Mouse (Mus musculus): Measurements from ENCODE around the gene Gm9821. TPM values are rescaled to one million over a fixed set of nuclear protein-coding genes. Genes with fewer than 3 reads are reported as not detected.

Gm9821 gene
- total and polyA plus RNA-seq, 3 experiments, result 1.2 to 22.7 TPM; not detected in 1

DNA sequence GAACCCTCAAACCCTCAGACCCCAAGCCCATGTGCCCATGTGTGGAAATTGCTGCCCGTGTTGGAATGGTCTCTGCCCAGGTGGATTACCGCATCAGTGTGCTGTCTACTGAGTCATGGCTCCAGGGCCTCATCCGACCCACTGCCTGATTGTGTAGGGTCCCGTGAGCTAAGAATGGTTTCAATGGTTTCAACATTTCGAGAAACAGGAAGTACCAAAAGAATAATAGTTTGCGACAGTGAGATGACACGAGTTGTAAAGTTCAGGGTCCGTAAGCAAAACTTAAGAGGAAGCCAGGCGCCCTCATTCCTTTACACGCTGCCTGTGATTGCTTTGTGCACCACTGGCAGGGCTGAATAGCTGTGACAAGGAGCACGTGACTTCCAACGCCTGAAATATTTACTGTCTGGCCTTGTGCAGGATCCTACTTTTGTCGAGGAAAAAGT is 26.6 kb downstream of the Gm9821 start (continued):
- no peak for TF ChIP-seq JUND (IDR thresholded peaks at IDR 0.05; ENCODE audit: low read depth, low read length)
- no peak for TF ChIP-seq CTCF (IDR thresholded peaks at IDR 0.05 in 2 of 3, conservative IDR thresholded peaks at IDR 0.05 in 1 of 3; ENCODE audit: control insufficient read depth in 1 of 3, insufficient read depth in 1 of 3, low read depth in 2 of 3, low read length in 3 of 3, poor library complexity in 1 of 3, severe bottlenecking in 1 of 3)
- no peak for TF ChIP-seq ETS1 (IDR thresholded peaks at IDR 0.05; ENCODE audit: low read depth, low read length)
- peak in 1 of 2 experiments; percentile 27; a peak in 1 of 4 replicates for TF ChIP-seq POLR2A (IDR thresholded peaks at IDR 0.05; ENCODE audit: control insufficient read depth in 1 of 2, insufficient read depth in 1 of 2, low read depth in 1 of 2, low read length in 2 of 2, poor library complexity in 1 of 2)
- TF ChIP-seq SMC3 (IDR thresholded peaks at IDR 0.05; ENCODE audit: low read depth, low read length), result no peak
- TF ChIP-seq ZMIZ1 (IDR thresholded peaks at IDR 0.05; ENCODE audit: low read depth, low read length), result no peak
- no peak for TF ChIP-seq POLR2AphosphoS5 (IDR thresholded peaks at IDR 0.05; ENCODE audit: borderline replicate concordance, low read depth, low read length)

DNA sequence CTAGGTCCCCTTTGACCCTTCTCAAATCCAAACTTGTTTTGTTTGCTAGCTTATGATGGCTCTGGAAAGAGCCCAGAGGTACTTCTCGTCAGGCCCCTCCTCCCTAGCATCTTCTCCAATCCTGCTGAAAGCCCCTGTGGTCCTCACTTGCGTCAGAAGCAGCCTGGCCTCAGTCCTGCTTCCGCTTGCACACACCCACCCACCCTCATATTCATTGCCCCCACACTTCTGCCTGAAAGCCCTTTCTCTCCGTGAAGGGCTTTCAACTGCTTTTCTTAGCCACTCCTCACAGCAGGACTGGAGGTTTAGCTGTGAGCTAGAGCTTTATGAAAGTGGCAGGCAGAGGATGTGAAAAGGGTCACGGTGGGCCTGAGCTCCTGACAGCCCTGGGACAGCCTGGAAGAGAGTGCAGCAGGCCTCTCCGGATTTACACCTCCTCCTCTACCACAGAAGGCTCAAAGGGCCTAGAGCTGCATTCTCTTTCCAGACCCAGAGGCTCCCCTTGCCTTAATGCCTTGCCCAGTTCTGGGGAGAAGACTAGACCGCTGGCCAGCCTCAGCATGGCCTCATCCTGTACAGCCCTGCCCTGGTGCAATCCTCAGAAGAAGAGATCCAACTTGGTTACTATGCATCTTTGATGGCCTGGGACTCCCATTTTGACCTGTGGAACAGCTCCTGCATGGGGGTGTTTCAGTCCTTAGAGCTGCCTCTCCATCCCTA is 28.1 kb downstream of the Gm9821 start:
- Histone ChIP-seq H3K79me2 (ENCODE audit: control insufficient read depth, insufficient read depth, low read length, poor library complexity) (no peaks in the 10 kb centered on the region), H3K9ac (ENCODE audit: control insufficient read depth, low read depth, low read length, poor library complexity, severe bottlenecking) (no peak overlapping the region), H3K9me3 (replicated peaks; ENCODE audit: insufficient read depth, low read length) (no peaks in the 10 kb centered on the region), H3K27ac (ENCODE audit: control insufficient read depth, low read depth, low read length) (no peak overlapping the region), H3K27me3 (ENCODE audit: control insufficient read depth in 1 of 2, insufficient read depth in 2 of 2, low read length in 2 of 2) (peaks cover 1 to 5% of the 10 kb centered on the region in 2 experiments; a peak in 2 of 4 replicates), H3K4me3 (ENCODE audit: control insufficient read depth in 1 of 2, insufficient read depth in 1 of 2, low read depth in 2 of 2, low read length in 2 of 2) (no peak overlapping the region), H3K4me1 (ENCODE audit: control insufficient read depth in 1 of 2, insufficient read depth in 2 of 2, low read length in 2 of 2) (peaks cover 6 to 7% of the 10 kb centered on the region in 2 experiments), H3K36me3 (ENCODE audit: control insufficient read depth in 1 of 2, insufficient read depth in 2 of 2, low read length in 2 of 2) (peaks cover 0 to 7% of the 10 kb centered on the region in 2 experiments; a peak in 2 of 4 replicates)
- TF ChIP-seq ZMIZ1 (IDR thresholded peaks at IDR 0.05; ENCODE audit: low read depth, low read length), result no peak
- no peak for TF ChIP-seq ZKSCAN1 (IDR thresholded peaks at IDR 0.05; ENCODE audit: low read depth, low read length)
- no peak for TF ChIP-seq BHLHE40 (IDR thresholded peaks at IDR 0.05; ENCODE audit: borderline replicate concordance, low read depth, low read length)
- TF ChIP-seq CHD2 (IDR thresholded peaks at IDR 0.05; ENCODE audit: low read length), result no peak
- TF ChIP-seq POLR2AphosphoS5 (IDR thresholded peaks at IDR 0.05; ENCODE audit: borderline replicate concordance, low read depth, low read length), result no peak
- no peak for TF ChIP-seq POLR2A (IDR thresholded peaks at IDR 0.05; ENCODE audit: control insufficient read depth in 1 of 2, insufficient read depth in 1 of 2, low read depth in 1 of 2, low read length in 2 of 2, poor library complexity in 1 of 2)
- TF ChIP-seq E2F4 (IDR thresholded peaks at IDR 0.05; ENCODE audit: borderline replicate concordance, low read depth, low read length), result no peak
- no peak for TF ChIP-seq POLR2AphosphoS2 (IDR thresholded peaks at IDR 0.05; ENCODE audit: low read length)
- no peak for TF ChIP-seq MXI1 (IDR thresholded peaks at IDR 0.05; ENCODE audit: low read depth, low read length)
- TF ChIP-seq CTCF (IDR thresholded peaks at IDR 0.05 in 2 of 3, conservative IDR thresholded peaks at IDR 0.05 in 1 of 3; ENCODE audit: control insufficient read depth in 1 of 3, insufficient read depth in 1 of 3, low read depth in 2 of 3, low read length in 3 of 3, poor library complexity in 1 of 3, severe bottlenecking in 1 of 3), result no peak
- TF ChIP-seq TCF12 (IDR thresholded peaks at IDR 0.05; ENCODE audit: low read depth, low read length), result no peak
- TF ChIP-seq MAX (IDR thresholded peaks at IDR 0.05; ENCODE audit: low read length), result no peak
- DNase-seq (ENCODE audit: low read depth, low spot score), result no peak

Measured in MEL (cell line).